Mouse (Mus musculus) lung, postnatal 14 days (tissue): ENCODE measurements around the gene Evi5.

Experiments
- DNase-seq: peaks from one replicate; pipeline ENCODE4 v3.0.0; 2021

The Evi5 gene

GRCm38 (mm10) chr5:107798290-107798689, 76.6 kb downstream of the Evi5 start:
- DNase-seq = no peak

DNA sequence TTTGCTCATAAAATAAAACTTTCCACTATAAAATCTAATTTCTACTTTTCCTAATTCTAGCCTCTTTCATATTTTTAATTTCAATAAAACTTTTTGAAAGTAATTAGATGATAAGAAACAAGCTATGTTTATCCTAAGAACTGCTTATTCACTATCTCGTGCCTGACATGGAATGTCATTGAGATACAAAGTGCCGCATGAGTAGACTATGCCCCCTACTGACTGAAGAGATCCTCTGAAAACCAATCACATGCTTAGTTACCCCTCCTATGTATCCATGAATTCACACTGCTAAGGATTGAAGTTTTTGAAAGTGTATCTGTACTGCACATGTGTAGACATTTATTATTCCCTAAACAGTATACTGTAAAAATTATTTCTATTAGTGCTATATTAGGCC, 81.0 kb downstream of the Evi5 start:
- no peak for DNase-seq

GRCm38 (mm10) chr5:107793258-107793657, 81.6 kb downstream of the Evi5 start:
- peak; percentile 25 for DNase-seq

DNA sequence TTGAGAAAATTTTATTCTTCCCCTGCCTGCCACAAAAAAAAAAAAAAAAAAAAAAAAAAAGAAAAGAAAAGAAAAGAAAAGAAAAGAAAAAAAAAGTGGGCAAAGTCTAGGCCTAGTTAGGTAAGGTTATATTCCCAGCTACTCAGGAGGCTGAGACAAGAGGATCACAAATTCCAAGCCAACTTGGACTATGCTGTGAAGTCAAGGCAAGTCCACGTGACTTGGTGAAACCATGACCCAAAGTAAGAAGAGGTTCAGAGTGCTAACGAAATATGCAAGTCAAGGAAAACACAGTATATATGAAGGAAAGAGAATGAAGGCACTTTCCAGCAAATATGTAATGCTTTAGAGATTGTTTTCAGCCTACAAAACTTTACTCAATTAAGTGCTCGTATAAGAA, 82.4 kb downstream of the Evi5 start:
- DNase-seq = no peak

- DNase-seq = no peak
These were observed 82.9 kb downstream of the Evi5 start for GRCm38 (mm10) chr5:107791966-107792365.

- peak; percentile 33 for DNase-seq
These were observed 85.4 kb downstream of the Evi5 start for GRCm38 (mm10) chr5:107789492-107789891.

GRCm38 (mm10) chr5:107787682-107788443, 87.0 kb downstream of the Evi5 start:
- DNase-seq = no peak

DNA sequence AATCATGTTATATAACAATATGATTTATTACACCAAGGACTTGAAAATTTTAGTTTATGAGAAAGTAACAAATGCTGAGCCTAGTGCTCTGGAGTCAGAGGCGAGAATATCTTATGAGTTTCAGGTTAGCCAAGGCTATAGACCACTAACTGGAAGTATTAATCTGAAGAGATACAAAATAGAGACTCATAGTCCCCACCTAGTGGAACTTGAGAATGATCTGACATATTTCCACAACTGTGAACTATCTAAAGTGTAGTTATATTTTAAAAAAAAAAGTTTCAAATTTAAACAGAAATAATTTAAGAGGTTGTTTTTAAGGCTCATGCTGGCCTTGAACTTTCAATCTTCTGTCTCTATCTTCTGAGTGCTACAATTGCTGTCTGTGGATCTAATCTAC, 92.5 kb downstream of the Evi5 start:
- no peak for DNase-seq

GRCm38 (mm10) chr5:107778763-107779162, 96.1 kb downstream of the Evi5 start:
- DNase-seq = no peak

GRCm38 (mm10) chr5:107777545-107777830, 97.4 kb downstream of the Evi5 start:
- no peak for DNase-seq

DNA sequence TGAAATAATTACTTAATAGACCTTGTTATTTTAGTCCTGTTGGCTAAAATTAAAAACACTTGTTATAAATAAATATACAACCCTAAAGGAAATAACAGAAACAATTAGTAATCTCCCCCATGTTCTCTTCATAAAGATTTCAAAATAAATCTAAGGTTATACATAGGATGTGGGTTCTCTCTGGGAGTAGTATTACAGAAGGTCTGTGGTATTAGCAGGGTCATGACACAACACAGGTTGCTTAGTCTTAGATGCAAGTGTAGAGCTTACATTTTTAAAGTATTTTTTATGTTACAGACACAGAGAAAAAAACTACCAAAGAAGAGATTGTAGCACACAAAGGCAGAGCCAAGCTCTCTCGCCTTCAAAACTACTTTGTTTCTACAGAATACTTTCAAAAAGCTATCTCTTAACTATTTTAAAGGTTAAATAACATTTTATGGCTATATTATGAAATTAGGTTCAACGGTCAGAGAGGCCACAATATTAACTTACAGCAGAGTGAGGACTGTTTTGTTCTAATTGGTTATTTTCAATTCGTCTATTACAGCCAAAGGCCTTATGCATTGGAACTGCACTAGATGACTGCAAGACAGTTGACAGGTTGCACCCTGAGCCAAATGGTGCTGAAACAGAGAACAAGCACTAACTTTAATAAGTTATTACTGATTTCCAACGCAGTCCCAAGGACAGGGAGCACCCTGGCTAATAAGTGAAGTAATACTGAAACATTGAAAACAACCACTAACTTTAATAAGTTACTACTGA, 97.9 kb downstream of the Evi5 start:
- DNase-seq = no peak

DNA sequence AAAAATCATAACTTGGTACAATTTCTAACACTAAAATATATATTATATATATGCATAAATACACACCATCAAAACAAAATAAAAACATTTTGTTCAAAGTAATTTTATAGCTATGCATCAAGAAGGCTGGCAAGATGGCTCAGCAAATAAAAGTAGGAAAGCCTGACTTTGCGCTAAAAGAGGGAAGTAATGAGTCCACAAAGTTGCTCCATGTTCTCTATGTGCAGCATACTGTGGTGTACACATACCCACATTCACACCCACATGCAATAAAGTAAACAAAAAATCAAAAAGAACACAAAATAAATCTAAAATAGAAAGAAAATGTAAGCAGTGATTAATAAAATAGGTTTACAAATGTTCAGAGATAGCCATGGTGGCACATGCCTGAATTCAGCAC, 99.0 kb downstream of the Evi5 start:
- DNase-seq = no peak

DNA sequence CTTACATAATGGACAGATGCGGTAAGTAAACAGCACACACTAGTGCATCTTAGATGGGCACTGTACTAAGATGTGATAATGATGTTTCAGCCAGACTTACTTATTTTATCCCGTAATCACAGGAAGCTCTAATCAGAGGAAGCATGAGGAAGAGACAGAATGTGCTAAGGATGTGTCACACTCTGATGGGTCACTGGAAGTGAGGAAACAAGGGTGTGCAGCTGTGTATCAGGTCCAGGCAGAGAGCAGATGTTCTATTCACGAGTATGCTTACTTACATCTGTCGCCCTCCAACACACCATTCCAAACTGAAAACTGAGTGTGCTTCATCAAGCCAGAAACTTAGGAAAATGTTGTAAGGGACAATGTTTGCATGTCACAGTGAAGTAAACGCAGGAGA, 102.9 kb downstream of the Evi5 start:
- no peak for DNase-seq

DNA sequence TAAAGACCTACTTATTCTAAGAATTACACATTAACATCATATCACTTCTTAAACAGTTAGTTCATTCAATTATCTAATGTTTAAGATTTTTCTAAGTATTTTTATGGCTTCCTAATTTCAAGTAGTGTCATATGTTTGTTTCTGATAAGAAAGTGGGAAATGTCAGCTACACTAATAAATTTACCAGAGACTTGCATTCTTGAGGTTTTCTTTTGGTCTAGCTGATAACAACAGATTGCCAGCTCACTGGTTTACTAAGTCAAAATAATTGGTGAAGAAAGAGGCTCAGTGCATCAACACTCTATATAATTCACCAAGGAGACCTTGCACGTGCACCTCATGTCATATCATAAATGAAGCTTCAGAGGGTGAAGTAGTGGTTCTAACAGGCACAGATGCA, 106.7 kb downstream of the Evi5 start:
- DNase-seq = no peak

GRCm38 (mm10) chr5:107765946-107766345, 109.0 kb downstream of the Evi5 start:
- DNase-seq = no peak

GRCm38 (mm10) chr5:107764486-107764885, 110.4 kb downstream of the Evi5 start:
- DNase-seq = no peak

DNA sequence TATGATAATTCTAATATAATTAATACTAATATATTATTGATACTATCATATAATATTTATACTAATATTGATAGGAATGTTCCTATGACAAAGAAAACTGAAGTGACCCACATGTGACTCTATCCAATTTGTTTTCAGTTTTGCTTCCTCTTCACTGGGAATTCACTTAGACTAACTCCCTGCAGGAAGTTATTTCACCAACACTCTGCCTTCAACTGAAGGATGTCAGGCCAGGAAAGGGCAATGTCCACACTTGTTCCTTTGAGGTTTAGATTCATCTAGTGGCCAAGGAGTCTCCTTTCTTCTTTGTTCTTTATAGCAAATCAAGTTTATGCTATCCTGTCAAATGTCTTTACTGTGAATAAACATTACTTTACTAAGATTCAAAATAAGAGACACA, 111.2 kb downstream of the Evi5 start:
- no peak for DNase-seq

- no peak for DNase-seq
These were observed 115.8 kb downstream of the Evi5 start for GRCm38 (mm10) chr5:107759121-107759520.

DNA sequence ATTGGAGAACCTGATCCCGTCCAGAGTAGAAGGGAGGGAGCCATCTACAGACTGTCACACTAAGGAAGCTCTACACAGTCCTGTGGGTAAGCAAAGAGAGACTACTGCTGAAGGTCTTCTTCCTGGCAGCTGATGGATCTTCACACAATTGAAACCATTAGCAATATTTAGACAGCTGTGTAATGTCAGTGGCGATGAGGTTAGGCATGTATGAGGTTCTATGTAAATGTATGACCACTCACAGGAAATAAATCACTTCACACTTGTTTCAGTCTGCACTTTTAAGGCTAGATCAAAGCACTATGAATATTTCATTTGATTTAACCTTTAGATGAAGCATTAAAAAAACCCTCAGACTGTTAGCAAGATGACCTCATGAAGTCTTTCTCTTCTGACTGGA, 118.8 kb downstream of the Evi5 start:
- no peak for DNase-seq

DNA sequence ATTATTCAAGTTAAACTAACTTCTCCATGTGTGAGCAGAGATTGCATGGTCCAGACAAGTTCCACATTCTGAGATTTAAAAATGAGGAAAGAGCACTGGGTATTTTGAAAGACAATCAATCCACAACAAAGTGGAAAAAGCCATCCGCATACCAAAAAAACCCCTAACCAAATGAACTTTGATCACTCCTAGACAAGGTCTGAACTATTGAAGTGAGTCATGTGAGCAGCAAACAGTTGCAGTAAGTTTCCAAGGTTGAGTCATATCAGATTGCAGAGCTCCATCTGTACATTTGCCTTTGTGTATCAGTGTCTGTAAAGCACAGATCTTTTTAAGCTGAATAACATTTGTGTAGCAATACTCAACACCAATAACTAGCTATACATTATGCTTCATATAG, 120.2 kb downstream of the Evi5 start:
- DNase-seq = no peak

DNA sequence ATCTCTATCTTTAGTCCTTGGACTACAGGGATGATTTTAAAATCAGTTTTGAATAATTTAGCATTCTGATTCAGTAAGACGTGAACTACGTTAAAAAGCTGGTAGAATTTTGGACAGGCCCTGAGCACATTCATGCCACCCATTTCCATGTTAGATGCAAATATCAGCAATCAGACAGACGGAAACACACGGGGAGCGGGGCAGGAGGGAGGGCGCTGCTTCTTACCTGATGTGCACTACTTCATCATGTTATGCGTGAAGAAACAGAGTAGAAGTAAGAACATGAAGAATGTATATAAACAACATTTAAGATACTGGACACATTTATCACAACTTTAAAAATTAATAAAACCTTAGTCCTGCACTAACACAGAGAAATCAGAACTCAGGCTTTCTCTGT, 121.3 kb downstream of the Evi5 start:
- no peak for DNase-seq

- DNase-seq = peak; percentile 29
These were observed 125.5 kb downstream of the Evi5 start for GRCm38 (mm10) chr5:107749229-107749916.

- DNase-seq = no peak
These were observed 135.9 kb downstream of the Evi5 start for GRCm38 (mm10) chr5:107739023-107739422.

GRCm38 (mm10) chr5:107738296-107738695, 136.6 kb downstream of the Evi5 start:
- no peak for DNase-seq
